Mouse (Mus musculus) thymus, adult 2 months (tissue): ENCODE data around the gene Thra.

Source experiments
- CTCF ChIP-seq: fragments of 200-500 bp; IDR thresholded peaks from 2 replicates; pipeline ENCODE4 v1.5.1; 2012; ENCODE audit warnings: mild to moderate bottlenecking, control low read depth, low read length, moderate library complexity, borderline replicate concordance; ENCODE audit not compliant: control insufficient read depth, poor library complexity, insufficient read depth; ENCODE audit errors: extremely low read depth
- POLR2A ChIP-seq: fragments of 200-500 bp; IDR thresholded peaks from 2 replicates; pipeline ENCODE4 v1.6.1; 2012; ENCODE audit warnings: mild to moderate bottlenecking, low read length, control low read depth, moderate library complexity; ENCODE audit not compliant: control insufficient read depth, poor library complexity, insufficient read depth; ENCODE audit errors: extremely low read depth

- TF ChIP-seq CTCF: no peak
- TF ChIP-seq POLR2A: no peak
Measured at GRCm38 (mm10) chr11:98707401-98708281, 32.8 kb upstream of the Thra start.
